Comparison of ENCODE assay signal across 8 mouse cellular contexts in the genomic region with DNA sequence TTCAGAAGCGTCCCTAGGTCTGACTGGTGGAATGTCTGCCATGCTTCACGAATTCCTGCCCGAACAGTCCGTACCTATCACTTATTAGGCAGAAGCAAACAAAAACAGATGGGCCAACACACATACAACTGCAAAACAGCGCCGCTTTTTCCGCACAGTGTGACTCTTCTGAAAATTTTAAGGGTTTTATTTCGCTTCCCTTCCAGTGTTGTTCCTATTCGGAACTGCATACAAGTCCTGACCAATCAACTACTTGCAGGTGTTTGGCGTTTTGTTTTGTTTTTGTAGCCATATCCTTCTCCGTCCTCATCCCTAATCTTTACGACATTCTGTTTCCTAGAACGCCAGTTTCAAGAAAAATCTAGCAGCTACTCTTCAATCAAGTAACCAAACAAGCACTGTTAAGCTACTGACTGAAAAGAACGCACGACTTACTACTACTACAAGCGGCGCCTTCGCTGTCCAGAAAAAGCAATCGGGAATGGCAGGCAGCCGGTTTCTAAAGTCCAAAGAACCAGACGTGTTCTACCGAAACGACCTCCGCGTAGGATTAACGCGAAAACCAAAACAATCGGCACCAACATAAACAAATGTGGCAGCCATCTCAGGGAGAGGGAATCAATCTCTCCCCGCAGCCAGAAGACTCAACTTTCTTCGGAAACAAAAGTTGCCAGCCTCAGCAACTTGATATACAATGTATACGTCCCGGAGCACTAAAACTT. TPM values are rescaled to one million over a fixed set of nuclear protein-coding genes. Genes with fewer than 3 reads are reported as not detected.
DNase-seq lines count a peak whose midpoint lies in the region; ATAC-seq and TF ChIP-seq lines count a peak whose summit lies in the region.

No protein-coding gene starts in this region.

- H3K27ac ChIP-seq in embryonic facial prominence, embryonic 10.5 days (replicated peaks), result peak overlapping the region; percentile 100
- H3K27ac ChIP-seq in heart, embryonic 12.5 days (ENCODE audit: poor library complexity, severe bottlenecking), result peak overlapping the region; percentile 99
- peak overlapping the region; percentile 100 for H3K27ac ChIP-seq in kidney, postnatal 0 days

- peak overlapping the region; percentile 82 for H3K4me3 ChIP-seq in embryonic facial prominence, embryonic 10.5 days
- peak overlapping the region; percentile 78 for H3K4me3 ChIP-seq in heart, embryonic 12.5 days
- peak overlapping the region; percentile 75 for H3K4me3 ChIP-seq in kidney, postnatal 0 days (replicated peaks; ENCODE audit: low read depth, low read length)

- peak overlapping the region; percentile 86 for H3K4me2 ChIP-seq in heart, embryonic 12.5 days
- peak overlapping the region; percentile 75 for H3K4me2 ChIP-seq in kidney, postnatal 0 days (ENCODE audit: low read length)

- peak; percentile 54 for DNase-seq in CD4-positive, CD25-positive, alpha-beta regulatory T cell, adult 2 months (ENCODE audit: low read depth, low spot score)
- peak; percentile 43 for DNase-seq in T-cell, adult 2 months (ENCODE audit: low spot score)
- DNase-seq in embryonic facial prominence, embryonic 10.5 days (ENCODE audit: low spot score), result peak; percentile 51
- peak; percentile 64 for DNase-seq in kidney, postnatal 0 days (ENCODE audit: low spot score)
- peak; percentile 40 for DNase-seq in lung, postnatal 14 days
- peak; percentile 17 for DNase-seq in right cerebral cortex, postnatal 25 days

- H3K9me3 ChIP-seq in embryonic facial prominence, embryonic 10.5 days, result no peaks in the 10 kb centered on the region
- H3K9me3 ChIP-seq in heart, embryonic 12.5 days (replicated peaks), result no peaks in the 10 kb centered on the region
- no peaks in the 10 kb centered on the region for H3K9me3 ChIP-seq in kidney, postnatal 0 days (replicated peaks; ENCODE audit: low read length)

- H3K27me3 ChIP-seq in embryonic facial prominence, embryonic 10.5 days (replicated peaks; ENCODE audit: low read depth, poor library complexity, severe bottlenecking), result peaks cover 16% of the 10 kb centered on the region
- no peaks in the 10 kb centered on the region for H3K27me3 ChIP-seq in heart, embryonic 12.5 days (replicated peaks)
- H3K27me3 ChIP-seq in kidney, postnatal 0 days (ENCODE audit: insufficient read depth, low read length), result no peaks in the 10 kb centered on the region

- ATAC-seq in heart, embryonic 12.5 days (ENCODE audit: insufficient number of reproducible peaks, low FRiP score), result no peak
- ATAC-seq in kidney, postnatal 0 days (replicated peaks; ENCODE audit: low FRiP score, low read depth), result no peak
- ATAC-seq in activated CD4-positive, CD25-positive, alpha-beta regulatory T cell, adult 4 months, result no peak

- no peak for TF ChIP-seq CTCF in kidney, postnatal 0 days (IDR thresholded peaks at IDR 0.05; ENCODE audit: low read depth)

- H3K9ac ChIP-seq in heart, embryonic 12.5 days, result peak overlapping the region; percentile 95
- peak overlapping the region; percentile 99 for H3K9ac ChIP-seq in kidney, postnatal 0 days (ENCODE audit: low read depth, low read length)

- under 1% methylated on average over 32 of the region's 32 CpGs for WGBS in embryonic facial prominence, embryonic 10.5 days
- 0% methylated on average over 32 of the region's 32 CpGs for WGBS in heart, embryonic 12.5 days
- WGBS in kidney, postnatal 0 days, result under 1% methylated on average over 32 of the region's 32 CpGs

- H3K4me1 ChIP-seq in embryonic facial prominence, embryonic 10.5 days, result peaks cover 36% of the 10 kb centered on the region
- H3K4me1 ChIP-seq in heart, embryonic 12.5 days (replicated peaks), result no peaks in the 10 kb centered on the region; the same call in none of the 2 replicates
- H3K4me1 ChIP-seq in kidney, postnatal 0 days (replicated peaks; ENCODE audit: insufficient read depth, low read length), result 0 out of 2 replicates have a peak, but pooled peaks cover 14% of the 10 kb centered on the region

- H3K36me3 ChIP-seq in embryonic facial prominence, embryonic 10.5 days (replicated peaks), result no peaks in the 10 kb centered on the region; the same call in 1 of the 2 replicates
- H3K36me3 ChIP-seq in heart, embryonic 12.5 days, result no peaks in the 10 kb centered on the region
- H3K36me3 ChIP-seq in kidney, postnatal 0 days (ENCODE audit: insufficient read depth, low read length), result no peaks in the 10 kb centered on the region

RNA-seq across cellular contexts. Expression of a gene that starts 0.9 kb away (rescaled TPM):
- polyA plus RNA-seq in embryonic facial prominence, embryonic 10.5 days (2016; fragmentation: Nextera tagmentation; extraction: Ambion mirVana), result 13.6 and 16.6 TPM in 2 replicates
- polyA plus RNA-seq in heart, embryonic 12.5 days (2016; fragmentation: Nextera tagmentation; extraction: Ambion mirVana), result 18.3 and 21.4 TPM in 2 replicates
- 24.7 and 25.9 TPM in 2 replicates for polyA plus RNA-seq in kidney, postnatal 0 days (2015; fragmentation: Nextera tagmentation; extraction: Ambion mirVana)
- 10 to 100 TPM; 36.4 to 47.1 TPM for polyA plus RNA-seq in activated CD4-positive, CD25-positive, alpha-beta regulatory T cell, adult 4 months (2017; shearing (Covaris generic))
